Mouse (Mus musculus) right cerebral cortex, postnatal 14 days (tissue): Measurements from ENCODE around the gene Wwc1.

Experiments
- DNase-seq: peaks from one replicate; pipeline ENCODE4 v3.0.0; 2022

The Wwc1 gene

DNA sequence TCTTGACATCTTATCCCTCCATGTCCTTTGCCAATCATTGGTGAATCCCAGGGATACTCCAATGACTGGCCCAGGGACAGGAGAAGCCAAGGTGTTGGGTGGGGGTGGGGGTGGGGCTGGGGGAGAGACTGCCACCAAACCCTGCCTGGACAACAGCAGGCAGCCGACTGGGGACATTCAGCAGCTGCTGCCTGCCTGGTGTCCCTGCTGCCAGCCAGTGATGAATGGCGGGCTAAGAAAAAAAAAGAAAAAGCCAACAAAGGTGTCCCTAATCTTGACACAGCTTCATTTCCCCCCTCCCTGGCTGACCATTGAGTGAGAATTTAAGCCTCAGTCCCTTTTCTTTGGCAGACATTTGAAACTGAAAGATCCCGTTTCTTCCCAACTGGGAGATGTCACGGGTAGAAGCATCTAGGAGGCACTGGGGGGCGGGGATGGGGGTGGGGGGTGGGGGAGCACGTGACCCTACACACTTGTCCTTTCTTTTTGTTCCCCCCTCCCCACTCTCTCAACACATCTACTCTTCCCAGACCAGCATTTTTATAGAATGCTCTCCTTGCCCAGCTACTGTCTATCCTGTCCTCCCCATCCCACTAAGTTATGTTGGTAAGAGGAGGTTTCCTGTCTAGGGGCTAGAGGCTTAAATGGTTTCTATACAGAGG lies 7.9 kb downstream of the Wwc1 start:
- no peak for DNase-seq

DNA sequence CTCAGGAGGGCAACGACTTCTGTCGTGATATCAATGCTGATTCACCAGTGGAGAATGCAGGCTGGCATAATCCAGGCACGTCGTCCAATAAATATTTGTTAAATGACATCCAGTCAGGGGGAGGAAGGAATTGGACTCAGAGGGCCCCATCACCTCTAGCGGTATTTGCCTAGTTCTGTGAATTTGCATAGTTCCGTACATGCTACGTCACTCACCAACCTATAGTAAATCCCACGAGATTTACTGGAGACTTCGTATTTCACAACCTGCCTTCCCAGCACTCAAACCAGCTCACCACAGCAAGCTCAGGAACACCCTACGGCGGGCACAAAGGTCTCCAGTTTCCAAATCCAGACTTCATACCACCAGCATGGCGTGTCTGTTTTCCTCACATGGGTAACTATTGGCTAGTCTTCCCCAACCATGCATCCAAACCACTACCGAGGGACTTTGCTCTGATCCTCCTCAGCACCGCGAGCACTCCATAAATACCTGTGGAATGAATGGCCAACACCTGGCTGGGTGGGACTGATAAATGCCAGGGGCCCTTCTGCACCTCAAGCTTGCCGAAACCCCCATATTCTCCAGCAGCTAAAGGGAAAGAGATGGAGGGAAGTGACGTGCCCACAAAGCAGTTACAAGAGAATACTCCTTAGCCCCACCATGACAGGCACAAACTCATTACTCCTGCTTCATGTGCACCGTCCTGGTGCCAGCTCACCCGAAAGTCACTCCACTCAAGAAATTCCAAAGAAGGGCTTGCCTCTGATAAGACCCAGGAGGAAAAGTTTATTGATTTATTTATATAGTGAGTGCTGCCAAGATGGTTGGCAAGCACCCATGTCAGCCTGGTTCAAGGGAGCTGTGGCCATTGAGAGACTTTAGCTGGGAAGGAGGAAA lies 9.3 kb downstream of the Wwc1 start:
- DNase-seq: no peak

DNA sequence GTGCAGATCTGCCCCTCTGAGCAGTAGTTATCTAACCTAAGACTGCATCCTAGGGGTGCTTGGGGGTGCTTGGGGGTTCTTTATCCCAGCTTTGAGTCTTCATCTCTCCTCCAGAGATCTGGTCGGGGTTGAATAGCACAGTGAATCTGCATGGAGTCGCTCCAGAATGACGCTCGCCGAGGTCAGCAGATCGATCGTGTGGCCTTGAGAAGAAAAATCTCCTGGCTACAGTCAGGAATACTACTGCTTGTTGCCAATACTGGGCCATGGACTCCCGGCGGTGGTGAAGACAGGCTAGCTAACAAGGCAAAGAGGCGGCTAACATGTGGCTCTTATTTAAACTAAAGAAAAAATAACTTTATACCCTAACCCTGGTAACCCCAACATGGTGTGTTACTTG lies 12.0 kb downstream of the Wwc1 start:
- DNase-seq: no peak

DNA sequence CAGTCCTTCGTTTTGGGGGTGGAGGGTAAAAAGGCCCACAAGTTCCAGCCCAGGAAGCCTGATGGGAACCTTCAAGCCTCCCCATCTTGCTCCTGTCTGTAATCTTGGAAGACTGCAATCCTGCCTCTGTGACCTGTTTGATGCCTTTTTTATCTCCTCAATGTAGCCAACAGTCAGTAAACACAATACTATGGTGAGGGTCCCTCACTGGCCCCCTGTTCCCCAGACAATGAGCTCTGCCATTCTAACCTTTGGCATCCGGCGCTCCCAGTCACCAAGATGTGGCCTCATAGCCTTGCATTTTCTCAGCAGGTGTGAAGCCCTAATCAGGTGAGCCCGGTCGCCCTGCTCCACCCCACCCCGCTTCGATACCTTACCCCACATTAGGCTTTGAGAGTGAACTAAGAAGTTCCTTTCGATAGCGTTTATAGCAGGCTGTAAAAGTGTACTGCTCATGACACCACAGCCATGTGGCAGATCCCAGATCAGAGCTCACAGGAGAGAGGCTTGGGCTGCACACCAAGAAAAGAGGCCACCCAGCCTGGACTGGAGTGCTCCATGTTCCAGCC lies 16.3 kb downstream of the Wwc1 start:
- no peak for DNase-seq

DNA sequence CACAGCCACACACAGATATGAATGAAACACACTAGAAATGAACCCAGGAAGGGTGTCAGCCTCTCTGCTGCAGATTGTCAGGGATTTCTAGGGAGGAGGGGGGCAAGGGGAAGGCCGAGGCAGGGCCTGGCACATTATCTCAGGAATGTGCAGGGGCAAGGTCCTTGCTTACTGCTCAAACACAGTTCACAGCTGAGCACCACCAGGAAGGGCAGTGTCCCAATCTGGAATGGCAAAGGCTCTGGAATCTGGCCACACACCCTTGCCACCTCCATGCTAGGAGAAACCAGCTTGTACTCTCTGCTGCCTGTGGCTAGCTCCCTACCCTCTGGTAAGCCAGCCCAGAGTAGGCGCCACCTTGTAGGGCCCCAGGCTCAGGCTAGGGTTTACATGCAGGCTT lies 16.8 kb downstream of the Wwc1 start:
- DNase-seq: no peak

DNA sequence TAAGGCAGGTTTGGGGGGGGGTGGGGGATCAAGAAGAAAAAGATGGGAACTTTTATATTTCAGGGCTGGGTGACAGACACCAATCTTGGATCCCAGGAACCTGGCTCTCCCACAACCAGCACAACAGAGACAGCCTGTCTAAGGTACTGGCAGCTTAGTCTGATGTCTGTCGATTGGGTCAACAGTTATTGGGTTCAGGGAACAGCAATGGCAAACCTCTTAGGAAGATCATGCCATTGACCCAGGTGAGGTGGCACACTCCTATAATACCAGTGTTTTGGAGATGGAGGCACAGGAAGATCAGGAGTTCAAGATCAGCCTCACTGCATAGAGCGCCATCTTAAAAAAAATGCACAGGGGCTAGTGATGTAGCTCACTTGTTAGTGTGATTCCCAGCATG lies 17.9 kb downstream of the Wwc1 start:
- DNase-seq: no peak

DNA sequence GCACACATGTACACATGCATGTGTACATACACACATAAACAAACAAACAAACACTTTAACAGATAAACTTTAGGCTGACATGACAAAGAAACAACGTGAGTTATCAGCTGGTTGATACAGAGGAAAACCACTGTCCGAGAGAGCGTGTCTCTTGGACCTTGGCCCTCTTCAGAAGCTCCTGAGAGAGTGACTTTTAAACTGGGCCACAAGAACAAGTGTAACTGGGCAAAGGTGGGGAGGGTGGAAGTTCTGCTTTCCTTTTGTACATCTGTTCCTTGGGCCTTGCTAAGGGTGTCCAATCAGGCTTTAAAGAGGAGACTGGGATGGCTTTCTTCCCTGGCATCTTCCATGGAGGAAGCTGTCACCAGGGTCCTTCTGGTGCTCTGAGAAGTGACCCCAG lies 21.1 kb downstream of the Wwc1 start:
- no peak for DNase-seq

DNA sequence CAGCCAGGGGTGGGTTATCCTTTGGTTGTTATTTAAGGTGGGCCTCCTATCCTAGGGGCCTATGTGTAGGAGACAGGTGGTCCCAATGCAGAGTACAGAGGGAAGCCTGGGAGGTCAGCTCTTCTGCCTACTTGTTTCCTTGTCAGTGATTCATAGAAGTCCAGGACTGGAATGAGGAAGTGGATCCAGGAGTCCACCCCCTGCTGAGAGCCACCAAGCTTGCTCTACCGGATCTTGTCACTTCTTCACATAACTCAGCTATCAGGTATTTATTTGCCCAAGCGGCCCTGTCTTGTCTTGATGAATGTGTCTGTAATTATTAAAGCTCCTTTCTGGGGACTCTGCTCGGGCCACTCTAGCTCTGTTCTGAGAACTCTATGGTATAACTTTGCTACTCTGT lies 24.8 kb downstream of the Wwc1 start:
- DNase-seq: no peak

DNA sequence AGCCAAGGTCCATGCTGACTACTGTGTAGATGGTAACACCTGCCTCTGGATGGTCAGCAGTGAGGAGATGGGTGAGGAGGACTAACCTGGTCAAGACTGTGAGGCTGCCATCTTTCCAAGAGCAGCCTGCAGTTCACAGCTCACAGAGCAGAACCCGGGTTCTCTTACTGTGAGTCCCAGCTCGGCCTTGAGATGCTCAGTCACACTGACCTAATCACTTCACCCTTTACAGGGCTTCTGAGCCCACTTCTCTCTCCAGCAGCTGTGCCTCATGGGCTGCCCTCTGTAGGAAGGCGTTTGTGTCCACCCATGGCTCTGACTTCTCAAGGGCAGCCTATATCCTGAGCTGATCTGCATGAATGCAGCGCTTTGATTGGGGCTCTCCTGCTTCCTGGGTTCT lies 27.1 kb downstream of the Wwc1 start:
- no peak for DNase-seq

DNA sequence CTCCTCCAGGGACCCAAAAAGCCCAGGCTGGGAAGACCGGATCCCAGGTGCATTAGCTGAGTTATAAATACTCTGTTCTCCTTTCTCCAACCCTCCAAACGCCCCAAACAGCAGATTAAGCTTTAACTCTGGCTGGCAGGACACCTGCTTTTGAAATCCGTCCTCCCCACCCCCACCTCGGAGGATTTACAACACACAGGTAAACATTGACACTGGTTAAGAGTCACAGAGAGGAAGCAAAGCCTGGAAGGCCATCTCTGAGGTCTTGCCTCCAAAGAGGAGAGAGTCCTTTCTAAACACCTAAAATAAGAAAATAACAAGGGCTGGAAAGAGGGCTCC lies 28.6 kb downstream of the Wwc1 start:
- no peak for DNase-seq

DNA sequence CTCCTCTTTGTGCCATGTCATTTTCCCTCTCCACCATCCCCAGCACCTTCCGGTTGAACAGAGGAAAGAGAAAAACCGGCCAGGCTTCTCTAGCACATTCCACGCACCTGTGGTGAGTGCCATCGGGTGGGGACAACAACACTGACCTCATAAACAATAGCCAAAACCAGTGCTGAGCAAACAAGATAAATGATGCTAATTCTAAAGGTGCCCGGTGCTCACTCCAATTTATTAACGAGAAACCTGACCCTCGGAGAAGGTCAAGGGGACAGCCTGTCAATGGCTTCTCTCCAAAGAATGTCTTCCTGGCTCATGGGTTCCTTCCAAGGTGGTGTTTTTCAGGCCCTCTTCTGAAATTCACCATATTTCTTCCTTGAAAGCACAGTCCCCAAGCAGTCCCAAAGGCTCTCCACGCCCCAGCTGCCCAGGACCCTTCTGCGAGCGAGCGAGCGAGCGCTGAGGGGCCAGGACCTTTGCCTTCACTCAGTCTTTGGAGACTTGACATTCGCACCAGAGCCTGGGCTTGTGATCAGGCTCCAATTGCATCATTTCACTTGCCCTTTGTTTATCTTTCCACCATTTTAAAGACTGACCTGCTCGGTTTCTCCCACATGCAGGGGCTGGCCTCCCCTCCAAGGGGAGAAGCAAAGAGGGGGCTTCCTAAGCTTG lies 29.1 kb downstream of the Wwc1 start:
- no peak for DNase-seq

DNA sequence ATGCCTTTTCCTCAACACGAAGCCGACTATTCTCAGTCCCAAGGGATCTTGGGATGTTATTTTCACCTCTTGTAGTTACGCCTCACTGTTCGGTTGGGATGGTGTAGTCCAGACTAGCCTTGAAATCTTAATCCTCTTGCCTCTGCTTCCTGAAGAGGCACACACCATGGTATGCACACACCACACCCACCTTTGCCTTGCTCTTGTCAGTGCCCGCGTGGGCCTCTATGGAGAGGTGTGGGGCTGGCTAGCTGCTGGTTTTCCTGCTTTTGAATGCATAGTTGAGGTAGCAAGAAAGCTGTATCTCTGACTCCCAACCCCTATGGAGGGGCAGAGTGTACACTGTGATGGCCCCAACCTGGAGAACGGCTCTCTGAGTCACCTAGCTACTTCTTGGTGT lies 29.9 kb downstream of the Wwc1 start:
- DNase-seq: no peak

DNA sequence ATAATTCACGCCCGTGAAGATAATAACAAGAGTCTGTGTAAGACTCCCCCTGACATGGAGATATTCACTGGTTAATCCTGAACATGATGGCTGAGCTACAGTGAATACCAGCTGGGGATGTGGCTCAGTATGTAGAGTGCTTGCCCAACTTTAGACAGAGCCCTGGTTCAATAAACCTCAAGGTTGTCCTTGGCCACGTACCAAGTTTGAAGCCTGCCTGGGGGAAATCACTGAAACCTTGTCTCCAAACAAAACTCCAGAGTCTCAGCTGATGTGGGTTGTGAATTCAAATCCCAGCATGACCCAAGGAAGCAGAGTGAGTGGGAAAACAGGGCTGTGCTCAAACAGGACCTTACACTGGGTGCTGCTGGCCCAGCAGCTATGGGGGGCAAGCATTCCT lies 30.3 kb downstream of the Wwc1 start:
- no peak for DNase-seq

DNA sequence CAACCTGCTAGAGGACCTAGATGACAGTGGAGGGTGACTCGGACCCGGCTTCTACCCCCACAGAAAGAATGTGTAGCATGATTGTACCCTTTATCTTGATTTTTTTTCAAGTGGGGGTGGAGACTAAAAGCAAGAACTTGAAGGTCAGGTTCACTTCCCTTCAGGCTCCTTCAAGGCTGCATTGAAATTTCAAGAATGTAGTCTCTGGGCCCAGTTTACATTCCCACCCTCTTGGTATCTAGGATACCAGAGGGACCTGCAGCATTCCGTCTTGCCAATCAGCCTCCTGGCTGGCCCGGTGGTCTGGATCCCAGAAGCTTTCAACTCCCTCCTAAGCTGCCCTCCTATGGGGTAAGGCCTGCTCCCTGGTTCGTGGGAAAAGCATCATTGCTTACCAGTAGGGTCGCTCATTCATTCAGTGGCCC lies 31.9 kb downstream of the Wwc1 start:
- no peak for DNase-seq

DNA sequence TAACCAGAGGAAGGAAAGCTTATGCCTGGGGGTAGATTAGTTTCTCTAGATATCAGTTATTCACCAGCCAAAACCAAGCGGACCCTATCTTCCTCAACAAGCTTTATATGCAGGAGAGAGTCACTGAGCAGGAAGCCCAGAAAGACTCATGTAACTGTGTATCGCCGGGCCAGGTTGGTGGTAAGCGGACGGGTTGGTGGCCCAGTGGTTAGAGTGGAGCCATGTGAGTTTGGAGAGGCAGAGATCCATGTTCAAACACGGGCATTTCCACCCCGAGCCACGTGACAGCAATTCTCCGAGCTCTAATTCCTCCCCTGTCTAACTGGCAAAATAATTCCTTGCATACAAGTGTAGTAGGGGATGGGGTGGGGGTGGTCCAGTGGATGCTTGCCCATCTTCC lies 32.4 kb downstream of the Wwc1 start:
- DNase-seq: no peak

DNA sequence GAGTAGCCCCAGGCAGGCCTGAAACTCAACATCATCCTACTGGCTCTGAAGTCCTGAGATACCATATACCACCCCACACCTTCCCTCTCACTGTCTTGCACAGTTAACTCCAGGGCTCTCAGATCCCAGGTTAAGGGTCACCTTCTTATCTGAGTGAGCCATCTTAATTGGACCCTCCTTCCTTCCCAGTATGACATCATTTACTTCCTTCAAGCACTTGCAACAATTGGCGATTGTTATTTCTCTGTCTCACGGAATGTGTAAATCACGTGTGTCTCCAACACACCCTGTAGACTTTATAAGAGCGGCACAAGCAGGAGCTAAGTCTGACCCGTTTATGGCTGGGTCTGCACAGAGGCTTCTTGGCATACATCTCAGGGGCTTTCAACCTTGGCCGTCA lies 35.1 kb downstream of the Wwc1 start:
- no peak for DNase-seq

DNA sequence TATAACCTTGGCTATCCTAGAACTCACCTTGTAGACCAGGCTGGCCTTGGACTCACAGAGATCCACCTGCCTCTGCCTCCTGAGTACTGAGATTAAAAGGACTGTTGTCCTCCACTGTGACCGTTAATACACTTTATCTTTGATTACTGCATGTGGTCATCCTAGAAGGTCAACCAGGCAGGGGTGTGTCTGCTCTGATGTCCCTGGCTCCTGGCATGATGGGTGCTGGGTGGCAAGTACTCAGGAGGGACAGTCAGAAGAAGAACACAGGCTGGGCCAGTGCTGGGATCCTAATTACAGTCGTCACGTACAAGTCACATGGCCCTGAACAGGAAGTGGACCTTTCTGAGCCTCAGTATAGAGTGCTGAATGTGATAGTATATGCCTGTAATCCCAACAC lies 38.7 kb downstream of the Wwc1 start:
- DNase-seq: no peak

DNA sequence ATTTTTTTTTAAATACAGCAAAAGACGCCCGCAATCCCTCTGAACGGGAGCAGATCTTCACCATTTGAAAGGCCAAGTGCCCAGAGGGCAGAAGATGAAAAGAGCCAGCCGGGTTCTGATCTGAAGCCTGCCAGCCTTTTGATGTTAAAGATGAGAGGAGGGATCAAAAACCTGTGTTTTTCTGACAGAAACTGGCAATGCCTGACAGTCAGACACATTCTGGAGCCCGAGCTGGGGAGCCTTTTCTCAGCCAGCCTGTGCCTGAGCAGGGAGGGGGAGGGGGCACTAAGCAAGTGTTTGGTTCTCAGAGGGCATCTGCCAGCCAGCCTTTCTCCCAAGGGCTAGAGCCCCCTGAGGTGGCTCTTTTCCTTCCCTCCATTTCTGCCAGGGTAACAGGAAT lies 39.3 kb downstream of the Wwc1 start:
- peak; percentile 25 for DNase-seq

DNA sequence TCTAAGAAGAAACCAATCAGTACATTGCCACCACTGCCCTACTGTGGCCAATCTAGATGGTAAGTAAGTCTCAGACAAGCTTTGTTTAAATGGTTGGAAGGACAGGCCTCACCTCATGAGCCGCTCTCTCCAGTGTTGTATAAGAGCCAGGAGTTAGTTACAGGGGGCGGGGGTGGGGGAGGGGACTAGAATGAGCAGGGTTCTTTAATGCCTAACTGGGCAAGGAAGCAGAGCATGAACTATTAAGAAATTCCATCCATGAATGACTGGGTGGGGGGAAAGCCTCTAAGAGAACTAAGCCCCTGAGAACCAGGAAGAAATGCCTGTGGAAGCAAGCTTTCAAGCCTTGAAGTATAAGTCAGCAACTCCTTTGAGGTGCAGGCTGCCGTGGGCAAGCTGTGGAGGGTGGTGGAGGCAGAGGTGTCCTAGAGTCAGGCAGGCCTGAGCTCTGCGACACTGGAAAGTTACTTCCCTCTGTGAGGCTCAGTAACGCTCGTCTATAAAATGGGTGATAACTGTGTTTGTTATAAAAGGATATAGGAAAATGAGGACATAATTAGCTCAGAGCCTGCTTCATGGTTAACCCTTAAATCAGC lies 41.4 kb downstream of the Wwc1 start:
- DNase-seq: no peak

DNA sequence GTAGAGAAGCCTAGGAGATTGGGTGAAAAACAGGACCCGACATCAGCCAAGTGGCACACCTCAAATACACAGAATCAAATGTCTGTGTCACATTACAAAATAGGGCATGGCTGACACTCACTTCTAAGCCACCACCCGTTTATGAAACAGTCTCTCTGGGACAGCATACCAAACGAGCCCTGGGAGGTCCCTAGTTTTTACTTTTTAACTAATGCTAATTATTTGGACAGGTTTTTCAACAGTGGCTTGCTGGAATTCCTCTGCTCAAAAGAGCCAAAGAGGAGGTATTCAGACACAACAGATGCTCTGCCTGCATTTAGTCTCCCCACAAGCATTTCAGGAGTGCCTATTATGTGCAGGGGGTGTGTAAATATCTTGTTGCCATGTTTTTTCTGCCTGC lies 44.7 kb downstream of the Wwc1 start:
- DNase-seq: no peak

DNA sequence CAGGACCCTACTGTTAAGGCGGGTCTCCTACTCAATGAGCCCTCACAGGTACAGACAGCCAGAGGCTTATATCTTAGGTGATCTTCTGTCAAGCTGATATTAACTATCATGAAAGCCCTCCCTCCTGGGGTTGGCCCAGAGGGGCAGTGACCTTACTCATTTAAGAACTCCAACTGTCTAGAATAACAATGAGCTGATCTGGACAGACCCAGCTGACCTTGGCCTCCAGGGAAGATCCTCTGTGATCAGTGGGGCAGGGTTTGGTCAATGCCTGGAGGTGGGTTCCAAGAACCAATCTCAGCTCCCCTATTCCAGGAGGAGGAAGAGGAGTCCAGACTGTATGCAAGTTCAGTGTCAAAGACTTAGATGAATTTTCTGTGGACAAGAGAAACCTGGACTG lies 45.2 kb downstream of the Wwc1 start:
- no peak for DNase-seq

DNA sequence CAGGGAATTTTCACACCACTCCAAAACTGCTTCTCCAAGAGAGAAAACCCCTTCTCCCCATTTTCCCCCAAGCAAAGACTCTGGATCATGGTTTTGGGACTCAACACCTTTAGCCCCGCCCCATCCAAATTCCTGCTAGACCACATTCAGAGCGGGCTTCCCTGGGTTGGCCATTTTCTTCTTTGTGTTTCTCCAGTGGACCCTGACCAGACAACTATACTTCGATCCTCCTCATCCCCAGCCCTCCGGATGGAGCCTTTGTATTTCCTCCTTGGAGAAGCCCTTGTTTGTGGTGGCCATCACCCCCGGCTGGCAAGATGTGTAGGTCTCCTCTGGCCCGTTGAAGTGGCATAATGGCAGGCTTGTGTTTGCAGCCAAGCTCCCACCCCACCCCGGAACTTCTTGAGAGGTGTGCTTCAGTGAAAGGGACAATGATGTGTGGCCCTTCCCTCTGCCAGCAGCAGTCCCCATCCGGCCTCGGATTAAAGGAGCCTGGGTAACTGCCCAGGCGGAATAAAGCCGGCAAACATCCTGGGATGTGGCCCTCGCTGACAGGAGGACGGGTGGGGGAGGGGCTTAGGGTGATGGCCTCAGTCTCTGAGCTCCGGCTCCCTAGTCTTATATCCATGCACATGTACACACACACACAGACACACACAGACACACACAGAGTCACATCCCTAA lies 46.8 kb downstream of the Wwc1 start:
- no peak for DNase-seq
